Mouse (Mus musculus) adrenal gland, adult 2 months (tissue): Measurements from ENCODE around the gene Vash2. TPM values are rescaled to one million over a fixed set of nuclear protein-coding genes. Genes with fewer than 3 reads are reported as not detected.
"Not testable (repeated sequence)": the region's sequence is repeated elsewhere in the genome, so short reads cannot be mapped to it uniquely, and the experiment has no call there.

Experiments used
- DNase-seq: peaks from one replicate; pipeline ENCODE4 v3.0.0; 2021
- polyA plus RNA-seq: library from polyadenylated mRNA; depleted of rRNA; stranded (reverse); fragments of >200 nt; gene quantifications from 2 replicates; pipeline ENCODE4 v1.2.3, GENCODE M21; 2012; rRNA removed
- total RNA-seq, 2 experiments: library from RNA; stranded (reverse); gene quantifications; 2 replicates each; pipeline ENCODE4 v1.2.3; 2021

Vash2 gene
- total and polyA plus RNA-seq, 3 experiments = 0.17 to 1.1 (median 0.24) TPM

- no peak for DNase-seq
Observed at GRCm38 (mm10) chr1:190927311-190927710, 51.8 kb downstream of the Vash2 start.

GRCm38 (mm10) chr1:190924812-190925211 lies 54.3 kb downstream of the Vash2 start, which contains the start of gene Angel2:
Angel2 (plus strand) TSS chr1:190925112.
- DNase-seq = not testable (repeated sequence)

- no peak for DNase-seq
Observed at GRCm38 (mm10) chr1:190919725-190920469, 59.2 kb downstream of the Vash2 start.

GRCm38 (mm10) chr1:190918938-190919337 lies 60.2 kb downstream of the Vash2 start:
- DNase-seq = no peak

- no peak for DNase-seq
Observed at GRCm38 (mm10) chr1:190912623-190913022, 66.5 kb downstream of the Vash2 start.

GRCm38 (mm10) chr1:190911415-190912123 lies 67.5 kb downstream of the Vash2 start, which contains the start of gene Rps6kc1:
Rps6kc1 (minus strand) TSS chr1:190911770.
- peak; percentile 87 for DNase-seq

- DNase-seq = no peak
Observed at GRCm38 (mm10) chr1:190910836-190911235, 68.3 kb downstream of the Vash2 start.

- no peak for DNase-seq
Observed at GRCm38 (mm10) chr1:190904714-190905113, 74.4 kb downstream of the Vash2 start.

- DNase-seq = no peak
Observed at GRCm38 (mm10) chr1:190904136-190904535, 75.0 kb downstream of the Vash2 start.

GRCm38 (mm10) chr1:190901082-190901481 lies 78.0 kb downstream of the Vash2 start:
- DNase-seq = no peak

- DNase-seq = no peak
Observed at GRCm38 (mm10) chr1:190898899-190899575, 80.1 kb downstream of the Vash2 start.

- no peak for DNase-seq
Observed at GRCm38 (mm10) chr1:190898186-190898585, 80.9 kb downstream of the Vash2 start.

Other genes starting within 250 kb of the Vash2 start
- gene Rps6kc1, start 67.5 kb downstream of the Vash2 start, total RNA-seq = 10 to 100 TPM; 23.3 to 25.3 TPM
- gene Rps6kc1, start 67.5 kb downstream of the Vash2 start, polyA plus RNA-seq = 15.7 and 23.2 TPM in 2 replicates
- gene Angel2, start 54.2 kb downstream of the Vash2 start, total RNA-seq = 10 to 100 TPM; 47.2 to 50.1 TPM
- gene Angel2, start 54.2 kb downstream of the Vash2 start, polyA plus RNA-seq = 14.6 and 16.2 TPM in 2 replicates
- 10 to 100 TPM in 1 of 2 experiments, 1 to 10 TPM in 1; 9.5 to 16.8 TPM for gene Flvcr1, start 46.9 kb upstream of the Vash2 start, total RNA-seq
- gene Flvcr1, start 46.9 kb upstream of the Vash2 start, polyA plus RNA-seq = 20.7 and 27.7 TPM in 2 replicates
- not detected for gene Spata45, start 57.3 kb upstream of the Vash2 start, total RNA-seq
- gene Spata45, start 57.3 kb upstream of the Vash2 start, polyA plus RNA-seq = not detected in 2 replicates
- 10 to 100 TPM; 12.4 to 14.5 TPM for gene Tatdn3, start 83.6 kb upstream of the Vash2 start, total RNA-seq
- gene Tatdn3, start 83.6 kb upstream of the Vash2 start, polyA plus RNA-seq = 2.2 and 5.9 TPM in 2 replicates
- gene Nsl1, start 83.7 kb upstream of the Vash2 start, total RNA-seq = 1 to 10 TPM in 1 of 2 experiments, under 1 TPM in 1; 0.52 to 1.2 TPM
- gene Nsl1, start 83.7 kb upstream of the Vash2 start, polyA plus RNA-seq = 0.17 and 0.22 TPM in 2 replicates
- 1 to 10 TPM; 2.2 TPM for gene Batf3, start 118.6 kb upstream of the Vash2 start, total RNA-seq
- 3.5 and 4.9 TPM in 2 replicates for gene Batf3, start 118.6 kb upstream of the Vash2 start, polyA plus RNA-seq
- gene Fam71a, start 185.5 kb upstream of the Vash2 start, total RNA-seq = not detected
- not detected in 2 replicates for gene Fam71a, start 185.5 kb upstream of the Vash2 start, polyA plus RNA-seq
- 1 to 10 TPM; 3.0 to 3.6 TPM for gene Atf3, start 238.7 kb upstream of the Vash2 start, total RNA-seq
- 1.1 and 2.8 TPM in 2 replicates for gene Atf3, start 238.7 kb upstream of the Vash2 start, polyA plus RNA-seq